ENCODE assay signal across 7 mouse cellular contexts in genomic region chr2:160433252-160433651, GRCm38 (mm10).
DNase-seq lines count a peak whose midpoint lies in the region.

No protein-coding gene starts in this region.

- intact Hi-C loops in heart, postnatal 25 days (cut with DNase I) = no loop called here

- peak; percentile 24 for DNase-seq in NIH3T3 (ENCODE audit: low read depth)
- DNase-seq in adrenal gland, postnatal 36 days = peak; percentile 64 to 78
- peak; percentile 59 to 78 for DNase-seq in frontal cortex, postnatal 10 days (ENCODE audit: low spot score in 2 of 2)
- DNase-seq in heart, postnatal 25 days (ENCODE audit: low spot score) = peak; percentile 64
- DNase-seq in layer of hippocampus, postnatal 10 days (ENCODE audit: low spot score in 2 of 2) = peak; percentile 70 to 80
- peak; percentile 84 for DNase-seq in lung, postnatal 10 days
- peak; percentile 71 for DNase-seq in testis, postnatal 10 days (ENCODE audit: low spot score)

Comparison
In these comparisons a context has a peak if more than half of its experiments do, and no peak if none do; other contexts are left out.
1. Peak in every context shown above with its lines: DNase-seq.
2. DNase-seq: peak in every context shown above with its lines; median percentile 84 in lung, postnatal 10 days; 75 in layer of hippocampus, postnatal 10 days; 71 in adrenal gland, postnatal 36 days; 71 in testis, postnatal 10 days; 68 in frontal cortex, postnatal 10 days; 64 in heart, postnatal 25 days; 24 in NIH3T3.